Mouse (Mus musculus) small intestine, adult 2 months (tissue): ENCODE measurements at regions not wholly inside any gene's neighbourhood (a gene's known extent, or its start where the extent isn't known, plus 50 kb on each side); places are given as distances from the start of the nearest gene placed in this dataset.

Experiments
- CTCF ChIP-seq: fragments of 200-500 bp; IDR thresholded peaks from 2 replicates; pipeline ENCODE4 v1.5.1; 2012; ENCODE audit warnings: low read depth, mild to moderate bottlenecking, control low read depth, inconsistent platforms, low read length, moderate library complexity, mixed read lengths; ENCODE audit not compliant: insufficient replicate concordance, insufficient read length; ENCODE audit errors: extremely low read depth
- POLR2A ChIP-seq: fragments of 200-500 bp; IDR thresholded peaks from 2 replicates; pipeline ENCODE4 v1.6.1; 2012; ENCODE audit warnings: low read depth, mild to moderate bottlenecking, control low read depth, inconsistent platforms, low read length, moderate library complexity

GRCm38 (mm10) chr7:136487556-136487955, 406.9 kb upstream of the Mgmt start:
- no peak for TF ChIP-seq CTCF
- TF ChIP-seq POLR2A: no peak
